Mouse (Mus musculus): ENCODE measurements around the gene Fam216b.

The Fam216b gene

DNA sequence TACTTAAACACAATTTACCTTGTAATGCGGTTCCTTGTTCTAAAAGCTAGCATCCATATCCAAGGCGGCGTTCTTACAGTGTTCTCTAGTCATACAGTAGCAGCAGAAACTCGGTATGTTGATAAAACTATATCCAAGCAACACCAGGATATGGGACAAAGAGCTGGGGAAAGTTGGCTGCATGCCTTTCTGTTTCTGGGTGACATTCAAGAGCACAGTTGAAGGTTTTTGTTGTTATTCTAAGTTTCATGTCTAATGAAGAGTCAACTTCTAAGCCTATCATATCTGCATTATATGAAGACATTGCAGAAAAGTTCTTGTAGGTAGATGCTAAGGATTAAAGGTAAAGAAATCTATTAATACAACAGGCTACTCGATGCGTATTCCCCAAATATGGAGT is at the start of gene Fam216b:
Gene Fam216b (minus strand): TSS at position 101 of the 400 bp plus-strand sequence.
- DNase-seq (ENCODE audit: low spot score): no peak

DNA sequence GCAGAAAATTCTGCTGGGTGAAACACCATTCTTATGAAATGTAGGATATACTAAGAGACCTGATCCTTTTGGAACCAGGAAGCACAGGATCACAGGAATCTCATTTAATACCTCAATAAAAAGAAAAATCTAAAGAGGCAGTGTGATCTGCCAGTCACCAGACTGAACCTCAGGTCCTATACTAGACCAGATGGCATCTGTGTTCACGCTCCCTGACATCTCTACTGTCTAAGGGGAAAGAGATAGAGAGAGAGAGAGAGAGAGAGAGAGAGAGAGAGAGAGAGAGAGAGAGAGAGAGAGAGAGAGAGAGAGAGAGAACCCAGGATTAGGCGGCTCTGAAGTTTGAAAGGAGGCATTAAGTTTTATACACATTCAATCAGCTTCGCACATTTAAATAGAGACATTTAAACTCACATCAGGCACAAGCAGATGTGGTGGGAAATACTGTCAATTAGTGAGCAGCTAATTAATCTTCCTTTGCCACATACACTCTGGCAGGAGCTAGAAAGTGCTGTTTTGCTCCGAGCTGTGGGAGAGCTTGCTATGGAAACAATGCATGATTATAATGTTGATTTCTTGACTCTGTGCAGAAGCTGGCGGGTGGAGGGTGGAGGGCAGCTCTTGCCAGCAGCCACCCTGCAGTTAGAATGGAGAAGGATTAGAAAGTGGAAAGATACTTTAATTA is 43.7 kb upstream of the Fam216b start:
- DNase-seq (ENCODE audit: low spot score): no peak

DNA sequence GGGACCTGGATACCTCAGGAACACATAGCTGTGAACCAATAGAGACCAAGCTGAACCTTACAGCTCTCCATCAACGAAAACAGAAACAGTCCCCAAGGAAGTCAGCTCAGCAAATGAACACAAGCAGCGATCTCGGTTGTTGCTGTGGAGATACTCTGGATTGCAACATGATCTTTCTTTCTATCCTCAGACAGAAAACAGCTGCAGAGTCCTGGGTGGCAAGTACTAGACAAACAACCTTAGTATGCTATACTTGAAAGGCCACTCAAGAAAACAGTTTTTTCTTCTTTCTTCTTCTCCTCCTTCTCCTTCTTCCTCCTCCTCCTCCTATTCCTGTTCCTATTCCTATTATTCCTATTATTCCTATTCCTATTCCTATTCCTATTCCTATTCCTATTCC is 37.9 kb upstream of the Fam216b start:
- DNase-seq (ENCODE audit: low spot score): no peak

DNA sequence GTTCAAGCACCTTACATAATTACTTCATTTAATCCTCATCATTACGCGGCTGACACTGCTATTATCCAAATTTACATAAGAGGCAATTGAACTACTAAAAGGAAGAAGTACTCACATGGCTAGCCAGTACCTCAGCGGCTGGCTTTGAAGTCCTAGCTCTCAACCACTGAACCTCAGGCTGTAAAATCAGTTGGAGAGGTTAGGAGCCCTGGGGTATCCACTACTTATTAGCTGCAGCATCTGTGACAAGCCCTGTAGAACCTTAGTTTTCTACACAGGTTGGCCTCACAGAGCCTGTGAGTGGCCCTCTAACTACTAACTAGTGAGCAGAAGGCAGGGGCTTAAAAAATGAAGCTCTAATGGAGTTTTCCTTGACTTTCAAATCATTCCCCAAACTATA is 31.5 kb upstream of the Fam216b start:
- no peak for DNase-seq (ENCODE audit: low spot score)

DNA sequence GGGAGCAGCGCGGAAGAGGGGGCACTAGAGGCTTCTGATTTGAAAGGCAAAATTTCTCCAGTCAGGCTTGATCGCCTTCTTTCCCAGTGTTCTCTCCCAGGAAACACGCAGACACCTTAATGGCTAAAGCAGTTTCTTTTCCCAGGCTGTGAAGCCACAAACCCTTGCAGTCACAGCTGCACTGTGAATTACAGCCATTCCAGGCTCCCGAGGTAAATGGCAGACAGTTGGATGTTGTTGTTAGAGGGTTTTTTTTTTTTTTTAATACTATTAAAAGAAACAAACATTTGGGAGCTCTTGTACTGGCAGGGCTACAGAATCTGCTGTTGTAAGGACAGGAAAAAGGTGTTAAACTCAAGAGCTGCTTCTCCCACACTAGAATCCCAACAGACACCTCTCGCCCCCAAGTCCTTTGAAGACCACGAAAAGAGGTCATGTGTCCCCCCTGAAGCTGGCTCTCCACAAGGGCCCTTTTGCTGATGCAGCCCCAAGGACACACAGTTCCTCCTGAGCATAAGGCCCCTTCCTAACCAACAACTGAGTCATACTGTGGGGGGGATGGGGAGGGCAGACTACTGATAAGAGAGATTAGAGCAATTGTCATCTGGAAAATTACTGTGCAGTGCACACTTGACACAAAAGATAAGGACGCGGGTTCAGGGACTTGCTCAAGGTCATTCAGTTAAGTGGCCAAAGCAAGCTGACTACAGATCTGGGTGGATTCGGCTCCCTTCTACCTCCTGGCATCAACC is 30.8 kb upstream of the Fam216b start:
- DNase-seq (ENCODE audit: low spot score): peak; percentile 44

DNA sequence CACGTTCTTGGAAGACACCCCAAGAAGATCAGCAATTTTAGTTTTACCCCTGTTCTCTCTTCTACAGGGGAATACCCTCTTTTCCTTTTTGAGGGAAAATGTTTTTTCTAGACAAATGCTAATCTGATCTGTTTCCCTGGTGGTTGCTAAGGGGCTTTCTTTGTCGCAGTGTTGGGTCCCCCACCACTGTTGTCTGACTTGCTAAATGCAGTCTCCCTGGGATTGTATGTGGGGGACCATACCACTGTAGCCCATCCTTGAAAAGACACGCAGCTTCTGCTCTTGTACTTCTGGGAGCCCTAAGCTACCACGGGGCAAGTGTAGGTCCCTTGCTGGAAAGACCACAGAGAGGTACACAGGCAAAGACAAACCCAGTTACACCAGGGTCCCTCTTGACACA is 28.9 kb upstream of the Fam216b start:
- no peak for DNase-seq (ENCODE audit: low spot score)

DNA sequence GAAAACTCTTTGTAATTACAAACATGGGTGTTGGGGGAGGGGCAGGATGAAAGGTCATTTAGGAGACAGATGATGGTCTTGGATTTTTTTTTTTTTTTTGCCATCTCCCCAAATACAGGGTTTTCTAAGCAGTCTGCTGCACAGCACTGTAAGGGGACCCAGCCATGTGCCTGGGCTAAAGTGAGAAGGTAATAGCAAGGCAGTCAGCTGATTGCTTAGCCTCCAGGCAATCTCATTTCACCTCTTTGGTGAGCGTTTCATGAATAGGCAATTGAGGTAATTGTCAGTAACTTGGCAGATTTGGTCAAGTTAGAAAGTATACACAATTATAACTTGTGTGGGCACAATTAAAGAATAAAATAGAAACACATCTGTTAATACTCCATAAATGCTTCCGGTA is 28.5 kb upstream of the Fam216b start:
- no peak for DNase-seq (ENCODE audit: low spot score)

DNA sequence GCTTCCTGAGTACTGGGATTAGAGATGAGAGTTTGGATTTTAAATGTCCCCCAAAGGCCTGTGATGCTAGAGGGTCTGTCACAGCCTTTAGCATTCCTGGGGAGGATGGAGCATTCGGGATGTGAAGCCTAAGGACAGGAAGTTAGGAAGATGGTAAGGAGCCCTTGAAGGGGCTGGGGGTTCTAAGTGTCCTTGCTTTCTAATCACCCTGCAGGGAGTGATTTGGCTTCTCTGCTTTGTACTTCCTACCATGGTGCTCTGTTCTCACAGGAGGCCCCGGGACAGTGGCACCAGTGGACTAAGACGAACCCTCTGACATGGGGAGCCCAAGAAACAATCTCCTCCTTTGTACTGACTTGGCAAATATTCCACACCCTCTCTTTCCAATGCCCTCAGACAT is 23.7 kb upstream of the Fam216b start:
- DNase-seq (ENCODE audit: low spot score): no peak

DNA sequence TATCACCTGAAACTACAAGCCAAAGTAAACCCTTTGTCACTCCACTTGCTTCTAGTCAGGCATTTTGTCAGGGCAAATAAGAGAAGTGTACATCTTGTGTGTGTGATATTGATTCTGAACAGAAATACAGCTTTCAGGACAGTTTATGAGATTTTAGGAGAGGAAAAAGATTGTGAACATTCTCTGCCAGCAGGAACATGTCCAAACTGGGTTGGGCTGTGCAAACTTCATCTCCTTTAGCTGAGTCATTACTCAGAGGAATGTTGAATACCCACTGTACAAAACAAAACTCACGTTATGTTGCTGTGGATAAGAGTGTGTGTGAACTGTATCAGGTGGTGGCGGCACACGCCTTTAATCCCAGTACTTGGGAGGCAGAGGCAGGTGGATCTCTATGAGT is 22.1 kb upstream of the Fam216b start:
- DNase-seq (ENCODE audit: low spot score): no peak

DNA sequence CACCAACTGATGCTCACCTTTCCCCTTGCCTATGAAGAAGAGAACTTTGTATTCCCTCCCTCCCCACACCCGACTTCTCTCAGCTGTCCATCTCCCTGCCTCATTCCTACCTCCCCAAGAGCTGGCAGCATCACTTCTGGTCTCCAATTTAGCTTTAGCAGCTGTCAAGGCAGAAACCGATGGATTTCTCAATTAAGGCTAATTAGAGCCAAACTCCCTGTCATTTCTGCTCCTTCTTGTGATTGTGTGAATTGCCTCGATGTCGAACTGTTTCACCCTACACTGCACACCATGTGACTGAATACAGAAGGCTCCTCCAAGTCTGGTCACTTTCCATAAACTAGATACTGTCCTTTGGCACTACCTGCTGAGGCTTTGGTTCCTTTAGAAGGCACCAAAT is 20.6 kb upstream of the Fam216b start:
- DNase-seq (ENCODE audit: low spot score): no peak

DNA sequence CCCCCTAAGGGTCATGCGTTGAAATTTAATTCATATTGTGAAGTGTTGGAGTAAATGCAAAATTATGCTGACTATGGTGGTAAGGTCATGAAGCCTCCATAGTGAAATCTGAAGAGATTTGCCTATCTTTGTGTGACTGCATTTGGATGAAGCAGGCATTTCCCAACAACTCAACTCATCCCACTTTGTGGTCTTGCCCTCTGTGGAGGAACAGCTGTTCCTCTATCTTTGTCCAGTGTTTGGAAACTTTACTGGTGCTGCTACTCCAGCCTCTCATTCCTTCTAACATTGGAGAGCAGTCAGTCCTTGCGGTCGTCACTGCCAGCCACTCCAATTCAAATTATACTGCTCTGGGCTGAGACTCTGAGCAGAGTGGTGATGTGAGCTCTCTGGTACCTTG is 19.6 kb upstream of the Fam216b start:
- DNase-seq (ENCODE audit: low spot score): no peak

DNA sequence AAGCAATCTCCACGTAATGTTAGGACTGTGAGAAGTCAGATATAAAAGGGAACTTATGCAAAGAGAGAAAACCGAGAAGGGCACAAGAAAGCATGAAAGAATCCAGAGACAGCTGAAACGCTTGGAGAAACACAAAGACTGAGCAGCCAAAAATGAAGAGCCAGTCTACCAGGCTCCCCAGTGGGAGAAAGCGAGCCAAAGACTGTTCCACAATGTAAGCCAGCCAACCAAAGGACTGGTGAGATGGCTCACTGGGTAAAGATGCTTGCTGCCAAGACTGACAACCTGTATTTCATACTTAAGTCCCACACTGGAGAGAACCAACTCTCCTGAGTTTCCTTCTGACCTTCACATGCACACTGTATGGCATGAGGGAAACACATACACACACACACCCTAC is 784 bp upstream of the Fam216b start:
- DNase-seq (ENCODE audit: low spot score): no peak

DNA sequence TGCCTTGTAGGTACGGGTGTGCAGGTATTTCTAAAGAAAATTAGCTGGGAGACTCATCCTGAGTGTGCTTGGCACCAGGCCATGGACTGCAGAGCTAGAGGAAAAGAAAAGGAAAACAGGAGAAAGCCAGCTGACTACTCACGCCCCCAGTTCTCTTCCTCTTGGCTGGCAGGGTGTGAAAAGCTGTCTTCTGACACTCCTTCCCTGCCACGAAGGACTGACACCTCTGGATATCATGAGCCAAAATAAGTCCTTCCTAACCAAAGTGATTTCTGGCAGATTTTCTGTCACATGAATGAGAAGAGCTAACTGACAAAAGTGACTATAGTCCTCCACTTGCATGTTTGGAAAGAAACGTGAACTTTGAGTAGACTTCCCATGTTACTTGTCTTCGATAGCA is 5.3 kb downstream of the Fam216b start:
- no peak for DNase-seq (ENCODE audit: low spot score)

DNA sequence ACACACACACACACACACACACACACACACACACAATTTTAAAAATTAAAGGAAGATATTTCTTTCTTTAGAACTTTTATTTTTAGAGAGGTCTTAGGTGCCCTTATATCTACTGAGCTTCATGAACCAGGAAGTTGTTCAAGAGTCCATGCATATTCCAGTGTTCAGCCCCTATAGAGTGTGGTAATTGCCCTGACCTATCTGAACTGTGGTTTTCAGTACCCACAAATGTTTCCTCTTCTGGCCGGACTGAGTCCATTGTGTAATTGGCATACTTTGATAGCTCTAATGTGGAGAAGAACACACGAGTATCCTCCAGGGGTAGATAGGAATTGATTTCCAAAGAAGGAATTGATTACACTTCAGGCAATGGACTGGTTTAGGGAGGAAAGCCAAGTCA is 11.3 kb downstream of the Fam216b start:
- no peak for DNase-seq (ENCODE audit: low spot score)

DNA sequence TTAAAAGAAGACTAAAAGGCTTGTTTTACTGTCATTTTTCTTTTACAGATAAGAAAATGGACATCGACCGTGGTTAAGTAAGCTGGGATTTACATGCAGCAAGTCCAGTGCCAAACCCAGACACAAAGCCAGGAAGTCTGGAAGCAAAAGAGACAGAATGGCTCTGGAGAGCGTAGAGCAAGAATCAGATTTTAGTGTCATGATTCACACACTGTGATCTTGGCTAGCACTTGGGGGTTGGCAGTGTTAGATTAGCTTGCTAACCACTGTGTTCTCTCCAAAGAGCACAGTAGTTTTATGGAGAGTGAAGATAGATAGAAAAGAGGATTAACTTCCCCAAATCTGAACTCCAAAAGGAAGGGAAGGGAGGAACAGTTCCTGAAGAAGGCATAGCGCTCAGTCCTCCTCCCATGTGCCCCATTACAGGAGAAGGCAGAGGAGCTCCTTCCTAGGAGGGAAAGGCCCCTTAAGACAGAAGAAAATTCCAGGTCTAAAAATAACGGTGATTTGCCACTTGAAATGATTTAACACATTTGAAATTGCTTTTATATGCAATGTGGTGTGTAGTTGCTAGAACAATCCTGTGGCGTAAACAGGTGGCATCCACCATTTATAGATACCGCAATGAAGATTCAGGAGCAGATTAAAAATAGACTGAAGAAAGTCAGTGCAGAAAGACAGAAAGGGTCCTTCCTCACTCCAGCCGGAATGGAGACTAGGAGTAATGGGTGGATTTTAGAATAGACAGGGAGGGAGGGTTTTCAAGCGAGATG is 22.7 kb downstream of the Fam216b start:
- no peak for DNase-seq (ENCODE audit: low spot score)

DNA sequence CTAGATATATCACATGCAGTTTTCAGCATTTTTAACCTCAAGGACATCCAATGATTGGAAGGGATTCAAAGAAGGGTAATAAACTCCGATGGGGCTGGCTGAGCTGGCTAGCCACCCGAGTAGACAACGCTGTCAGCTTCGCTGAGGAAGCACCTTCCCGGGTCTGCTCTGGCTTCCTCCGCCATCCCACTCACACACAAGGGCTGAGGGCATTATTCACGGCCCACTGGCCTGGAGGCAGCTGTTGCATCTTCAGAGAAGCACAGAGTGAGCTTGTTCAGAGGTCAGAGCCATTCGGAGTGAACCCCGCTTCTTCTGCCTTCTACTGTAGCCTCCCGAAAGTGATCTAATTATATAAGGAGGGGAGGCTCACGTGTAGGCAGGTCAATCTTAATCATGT is 26.3 kb downstream of the Fam216b start:
- DNase-seq (ENCODE audit: low spot score): no peak

DNA sequence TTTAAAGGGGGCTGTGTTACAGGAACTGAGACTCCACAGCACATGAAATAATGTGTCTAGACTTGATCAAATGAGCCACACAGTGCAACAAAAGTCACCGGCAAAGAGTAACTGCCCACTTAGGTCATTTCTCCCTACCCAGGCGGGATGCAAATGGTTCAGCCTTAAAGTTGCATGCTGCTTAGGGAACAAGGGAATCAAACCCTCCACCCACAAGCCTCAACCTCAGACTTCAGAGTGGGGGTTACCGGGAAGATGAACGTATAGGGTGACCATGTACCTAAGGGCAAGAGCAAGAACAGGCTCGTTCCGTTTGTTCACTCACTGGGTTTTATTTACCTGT is 28.2 kb downstream of the Fam216b start:
- no peak for DNase-seq (ENCODE audit: low spot score)

DNA sequence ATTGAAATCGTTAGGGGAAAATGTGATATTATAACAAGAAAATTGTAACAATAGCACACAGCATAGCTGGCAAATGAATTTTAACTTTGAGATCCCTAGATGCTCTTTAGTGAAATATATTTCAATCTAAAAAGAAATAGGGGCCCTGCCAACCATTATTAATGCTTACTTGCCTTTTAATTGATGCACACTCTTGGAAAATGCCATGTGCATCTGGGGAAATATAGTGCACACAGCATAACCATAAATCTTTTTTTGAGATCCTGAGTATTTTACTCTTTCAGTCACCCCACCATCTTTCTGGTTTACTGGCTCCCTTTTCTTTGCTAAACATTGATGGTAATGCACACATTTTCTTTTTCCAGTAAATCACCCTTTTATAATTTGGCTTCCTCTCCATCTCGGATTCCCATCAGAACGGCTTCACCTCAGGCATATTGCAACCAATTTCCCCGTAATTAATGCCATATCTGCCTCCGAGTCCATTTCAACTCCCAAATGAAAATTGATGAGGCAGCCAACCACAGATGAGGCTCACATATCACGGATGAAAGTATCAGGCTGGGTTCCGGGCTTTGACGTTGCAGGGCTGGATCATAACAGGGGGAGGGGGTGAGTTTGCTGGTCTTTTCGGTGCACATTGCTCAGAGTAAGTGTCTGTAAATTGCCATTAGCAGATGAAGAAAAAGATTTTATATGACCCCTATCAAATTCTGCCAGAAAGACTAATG is 28.8 kb downstream of the Fam216b start:
- DNase-seq (ENCODE audit: low spot score): no peak

DNA sequence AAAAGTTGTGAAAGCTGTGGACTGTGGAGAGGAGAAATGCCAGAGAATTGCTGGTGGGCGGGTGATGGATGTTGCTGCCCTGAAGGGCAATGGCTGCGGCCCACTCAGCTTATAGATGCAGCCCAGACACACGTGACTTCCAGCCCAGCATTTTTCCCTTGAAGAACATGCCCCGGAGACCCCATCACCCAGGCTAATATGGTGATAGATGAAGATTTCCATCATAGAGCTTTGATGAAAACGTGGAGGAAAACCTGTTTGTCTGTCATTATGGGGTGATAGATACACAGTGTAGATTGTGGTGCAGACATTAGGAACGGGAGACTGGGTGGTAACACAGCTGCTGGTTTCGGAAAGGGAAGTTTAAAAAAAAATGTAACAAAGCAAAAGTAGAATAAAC is 31.4 kb downstream of the Fam216b start:
- DNase-seq (ENCODE audit: low spot score): no peak

DNA sequence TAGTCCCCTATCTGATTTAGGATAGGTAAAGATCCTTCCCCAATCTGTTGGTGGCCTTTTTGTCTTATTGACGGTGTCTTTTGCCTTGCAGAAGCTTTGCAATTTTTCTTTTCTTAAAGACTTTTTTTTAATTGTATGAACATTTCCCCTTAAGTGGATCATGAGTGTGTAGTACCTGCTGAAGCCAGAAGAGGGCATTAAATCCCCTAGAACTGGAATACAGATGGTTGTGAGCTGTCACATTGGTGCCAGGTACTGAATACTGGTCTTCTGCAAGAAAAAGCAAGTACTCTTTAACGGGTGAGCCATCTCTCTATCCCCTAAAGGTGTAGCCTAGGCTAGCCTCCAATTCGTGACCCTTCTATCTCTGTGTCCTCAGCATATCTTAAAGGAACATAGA is 32.4 kb downstream of the Fam216b start:
- no peak for DNase-seq (ENCODE audit: low spot score)

DNA sequence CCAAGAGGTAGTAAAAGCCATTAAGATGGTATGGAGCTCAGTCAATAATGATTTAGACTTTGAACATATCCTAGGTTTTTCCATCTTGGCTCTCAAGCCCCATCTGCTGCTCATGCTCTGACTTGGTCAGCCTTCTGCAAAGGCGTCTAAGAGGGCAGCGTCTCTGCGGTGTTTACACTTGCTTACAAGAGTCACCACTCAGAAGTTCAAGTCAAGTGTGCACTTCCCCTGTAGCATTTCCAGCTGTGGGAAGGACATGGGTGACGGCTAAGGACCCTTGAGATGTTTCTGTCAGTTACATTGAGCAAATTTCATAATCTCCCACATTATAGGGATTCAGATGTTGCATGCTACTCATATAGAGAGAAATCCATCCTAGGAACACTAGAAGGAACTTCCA is 40.1 kb downstream of the Fam216b start:
- DNase-seq (ENCODE audit: low spot score): no peak

DNA sequence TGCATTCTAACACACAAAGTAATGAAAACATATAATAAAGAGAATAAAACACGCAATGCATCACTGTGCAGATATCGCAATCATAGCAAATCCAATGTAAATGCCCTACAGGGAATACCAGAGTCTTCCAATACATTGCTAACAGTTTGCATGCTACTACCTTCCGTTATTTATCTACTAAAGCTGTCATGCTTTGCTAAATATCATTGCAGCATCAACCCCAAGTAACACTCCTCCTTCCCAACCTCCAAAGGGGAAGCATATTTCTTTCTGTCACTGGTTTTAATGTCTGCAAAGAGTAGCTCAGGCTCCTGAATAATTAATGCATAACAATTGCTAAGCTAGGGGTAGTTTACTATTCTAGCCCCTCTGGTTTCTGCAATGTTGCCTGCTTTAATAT is 40.5 kb downstream of the Fam216b start:
- DNase-seq (ENCODE audit: low spot score): no peak

DNA sequence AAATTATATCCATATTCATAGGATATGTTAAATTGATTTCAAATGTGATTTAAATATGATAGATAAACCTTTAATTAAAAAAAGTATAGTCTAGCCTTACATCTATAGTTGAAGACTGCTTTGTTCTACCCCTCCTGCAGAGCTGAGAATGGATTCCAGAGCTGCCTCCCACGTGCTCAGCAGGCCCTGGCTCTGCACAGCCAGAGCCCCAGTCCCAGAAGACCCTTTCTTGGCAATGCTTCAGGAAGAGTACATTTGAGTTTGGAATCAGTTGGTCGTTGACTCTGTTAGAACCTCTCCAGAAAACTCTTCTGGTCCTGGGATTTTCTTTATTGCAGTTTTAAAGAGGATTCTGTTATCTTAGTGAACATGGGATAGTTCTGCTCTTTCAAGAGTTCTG is 45.7 kb downstream of the Fam216b start:
- no peak for DNase-seq (ENCODE audit: low spot score)

Data from ovary, adult 18-20 months (tissue).